Mouse (Mus musculus) left cerebral cortex, adult 9 months (tissue): ENCODE results near the gene Agr3.

ENCODE experiments used
- DNase-seq, 2 experiments: peaks; one replicate each; pipeline ENCODE4 v3.0.0; 2022; ENCODE audit warnings: low spot score in 2 of 2

The Agr3 gene

DNA sequence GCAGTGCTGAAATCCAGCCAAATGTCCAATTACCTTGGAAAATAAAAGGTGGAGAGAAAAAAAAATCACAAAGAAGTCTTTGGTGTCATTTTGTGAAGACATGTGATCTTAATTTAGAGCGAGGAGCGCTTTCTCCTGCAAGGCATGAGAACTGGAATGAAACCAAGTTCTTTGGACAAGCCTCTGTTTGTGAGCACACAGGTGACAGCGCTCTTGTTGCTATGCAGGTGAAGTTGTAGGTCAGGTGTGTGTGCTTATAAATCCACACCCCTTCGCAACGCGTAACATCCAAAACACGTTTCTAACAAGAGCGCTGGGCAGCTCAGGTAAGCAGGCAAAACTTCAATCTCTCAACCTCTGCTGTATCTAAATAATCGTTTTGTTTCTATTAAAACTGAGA lies at the start of gene Agr3:
Gene Agr3 (plus strand): TSS at position 219 of the 400 bp plus-strand sequence.
- DNase-seq = no peak

DNA sequence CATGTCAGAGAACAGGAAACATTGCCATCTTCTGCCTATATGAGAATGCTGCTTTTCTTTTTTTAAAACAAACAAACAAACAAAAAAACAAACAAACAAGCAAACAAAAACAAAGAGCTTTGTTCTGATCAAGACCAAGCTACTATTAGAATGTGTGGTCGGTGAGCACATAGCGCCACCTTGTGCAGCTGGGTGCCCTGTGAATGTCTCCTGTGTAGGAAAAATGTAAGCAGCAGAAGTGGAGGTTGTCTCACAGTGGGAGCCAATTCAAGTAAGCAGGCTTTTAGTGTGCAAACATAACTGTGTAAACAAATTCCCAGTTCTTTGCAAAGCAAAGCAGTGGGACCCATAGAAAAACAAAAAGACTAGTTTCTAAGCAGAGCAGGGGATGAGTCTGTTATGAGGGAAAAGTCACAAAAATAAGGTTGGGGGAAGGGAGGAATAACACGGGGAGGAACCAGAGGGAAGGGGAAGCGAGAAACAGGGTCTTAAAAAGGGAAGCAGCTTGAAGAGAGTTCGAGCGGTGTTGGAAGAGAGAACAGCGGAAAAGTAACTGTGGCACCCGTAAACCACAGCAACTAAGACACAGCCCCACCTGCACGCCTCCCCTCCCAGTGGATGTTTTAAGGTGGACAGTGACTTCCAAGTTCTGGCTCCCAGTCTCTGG lies 40.4 kb upstream of the Agr3 start:
- peak in 1 of 2 experiments; percentile 41 for DNase-seq

DNA sequence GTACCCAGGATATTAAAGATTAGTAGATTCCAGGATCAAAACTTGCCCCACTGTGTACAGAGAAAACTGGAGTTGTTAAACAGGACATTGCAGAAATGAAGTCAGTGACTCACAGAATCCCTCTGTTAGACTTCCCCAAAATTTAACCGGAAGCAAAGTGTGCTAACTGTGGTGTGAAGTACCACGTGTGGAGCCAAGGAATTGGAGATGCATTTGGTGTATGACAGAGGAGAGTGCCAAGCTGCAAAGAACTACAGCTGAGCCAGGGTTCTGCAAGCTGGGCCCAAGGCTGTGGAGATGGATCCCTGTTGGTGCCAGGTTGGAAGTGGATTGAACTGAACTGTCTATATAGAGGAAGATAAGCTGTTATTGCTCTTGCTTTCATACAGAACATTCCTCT lies 36.0 kb upstream of the Agr3 start:
- no peak for DNase-seq

DNA sequence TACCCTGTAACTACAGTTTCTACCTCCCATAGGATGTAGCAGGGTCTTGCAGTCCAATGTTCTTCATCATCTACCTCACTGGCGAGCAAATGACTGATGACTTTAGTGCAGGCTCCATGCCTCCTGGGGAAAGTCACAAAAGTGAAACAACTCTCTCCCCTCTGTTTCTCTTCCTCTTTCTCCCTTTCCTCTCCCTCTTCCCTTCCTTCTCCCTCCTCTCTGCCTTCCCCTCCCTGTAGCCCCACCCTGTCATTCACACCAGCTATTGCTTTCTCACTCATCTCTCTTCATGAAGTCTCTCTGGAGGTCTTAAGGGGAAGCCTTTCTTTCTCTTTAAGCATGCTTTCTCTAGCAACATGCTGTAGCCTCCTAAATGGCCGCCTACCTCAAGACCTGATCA lies 34.7 kb upstream of the Agr3 start:
- DNase-seq = no peak

DNA sequence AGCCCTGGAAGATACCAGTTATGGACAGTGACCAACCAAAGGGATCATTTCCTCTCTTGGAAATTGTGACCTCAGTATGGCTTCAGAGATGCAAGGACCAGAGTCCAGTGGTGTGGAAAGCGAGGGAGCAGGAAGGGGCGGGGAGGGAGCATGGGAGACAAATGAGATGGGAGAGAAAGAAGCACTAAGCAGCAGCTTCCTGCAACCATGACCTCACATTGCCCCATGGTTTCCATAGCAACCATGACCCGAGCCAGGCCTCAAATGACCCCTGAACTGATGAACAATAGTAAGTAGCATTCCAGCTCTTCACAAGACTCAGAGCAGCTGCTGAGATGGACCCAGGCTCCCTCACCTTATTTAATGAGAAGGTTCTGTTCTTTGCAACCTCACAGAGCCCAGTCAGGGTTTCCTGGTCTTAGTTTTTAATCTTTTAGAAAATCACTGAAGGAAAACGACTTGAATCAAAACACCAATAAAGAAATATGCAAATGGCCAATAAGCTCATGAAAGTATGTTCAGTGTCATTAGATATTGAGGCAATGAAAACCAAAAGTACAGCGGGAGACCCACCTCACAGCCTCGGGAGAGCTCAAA lies 31.0 kb upstream of the Agr3 start:
- no peak for DNase-seq

DNA sequence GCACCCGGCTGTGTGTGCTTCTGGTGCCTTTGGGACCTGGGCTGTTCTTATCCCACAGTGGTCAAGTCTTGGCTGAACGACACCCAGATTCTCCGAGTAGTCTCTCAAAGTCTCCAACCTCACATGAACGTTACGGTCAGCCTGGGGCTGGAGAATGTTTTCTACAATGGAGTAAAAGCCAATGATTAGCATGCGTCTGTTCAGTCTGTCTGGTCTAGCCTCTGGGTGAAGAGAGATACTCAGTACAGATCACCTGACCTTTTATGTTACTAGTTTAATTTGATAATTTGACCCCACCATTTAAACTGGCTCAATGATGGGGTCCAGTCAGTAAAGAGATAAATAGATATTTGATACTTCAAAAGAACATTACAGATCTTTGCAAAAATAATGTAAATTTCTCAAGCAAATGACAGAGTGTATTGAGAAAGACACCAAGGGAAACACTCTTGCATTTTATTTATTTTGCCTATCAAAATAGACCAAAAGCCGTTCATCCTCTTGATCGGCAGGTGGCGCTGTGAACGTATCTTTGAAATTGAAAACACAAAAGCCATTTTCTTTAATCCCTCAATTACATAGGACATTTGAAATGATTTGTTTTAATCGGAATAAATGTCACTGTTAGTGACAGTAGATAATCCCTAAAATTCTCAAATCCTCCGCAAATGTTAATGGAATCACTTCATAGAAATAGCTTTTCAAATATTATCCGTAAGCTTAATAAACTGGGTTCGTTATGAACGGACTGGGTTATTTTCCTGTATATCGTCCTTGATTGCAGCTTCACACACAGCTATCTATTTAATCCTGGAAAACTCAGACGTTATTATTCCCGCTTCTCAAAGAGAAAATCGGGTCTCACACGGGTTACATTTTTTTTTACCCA lies 29.3 kb upstream of the Agr3 start:
- DNase-seq = peak in 1 of 2 experiments; percentile 71

DNA sequence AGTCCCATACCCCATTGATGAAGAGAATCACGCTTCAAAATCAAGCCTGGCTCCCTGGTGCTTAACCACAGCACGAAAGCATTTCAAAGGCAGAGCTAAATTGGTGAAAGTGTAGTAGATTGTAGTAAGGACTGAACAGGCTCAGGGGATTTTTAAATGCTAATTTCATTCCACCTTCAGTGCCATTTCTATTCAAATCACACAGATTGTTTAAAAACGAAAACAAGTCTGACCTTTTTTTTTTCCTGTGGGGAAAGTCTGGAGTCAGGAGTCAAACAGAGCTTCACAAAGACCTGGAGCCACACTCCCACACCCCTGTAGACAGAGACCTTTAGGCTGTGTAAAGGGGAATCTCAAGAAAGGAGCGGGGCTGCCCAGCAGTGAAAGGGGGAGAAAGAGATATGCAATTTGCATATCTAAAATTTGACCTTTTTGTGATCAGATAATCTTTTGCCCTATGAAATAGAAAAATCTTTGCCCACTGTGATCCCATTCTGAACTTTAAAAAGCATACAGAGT lies 28.6 kb upstream of the Agr3 start:
- no peak for DNase-seq

DNA sequence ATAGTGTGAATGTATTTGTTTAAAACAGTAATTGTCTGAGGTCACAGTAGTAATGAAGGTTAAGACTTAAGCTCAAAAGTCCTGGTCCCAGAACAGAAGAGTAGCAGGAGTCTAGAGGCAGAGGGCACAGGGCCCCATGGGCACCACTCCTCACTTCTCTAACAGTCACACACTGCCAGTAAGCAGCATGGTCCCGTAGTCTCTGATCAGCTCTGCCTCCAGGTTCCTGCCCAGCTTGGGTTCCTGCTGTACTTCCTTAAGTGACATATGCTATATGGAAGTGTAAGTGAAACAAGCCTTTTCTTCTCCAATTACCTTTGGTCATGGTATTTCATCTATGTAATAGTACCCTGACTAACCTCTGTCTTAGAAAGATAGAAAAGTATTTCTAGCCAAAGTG lies 14.8 kb upstream of the Agr3 start:
- DNase-seq = no peak

DNA sequence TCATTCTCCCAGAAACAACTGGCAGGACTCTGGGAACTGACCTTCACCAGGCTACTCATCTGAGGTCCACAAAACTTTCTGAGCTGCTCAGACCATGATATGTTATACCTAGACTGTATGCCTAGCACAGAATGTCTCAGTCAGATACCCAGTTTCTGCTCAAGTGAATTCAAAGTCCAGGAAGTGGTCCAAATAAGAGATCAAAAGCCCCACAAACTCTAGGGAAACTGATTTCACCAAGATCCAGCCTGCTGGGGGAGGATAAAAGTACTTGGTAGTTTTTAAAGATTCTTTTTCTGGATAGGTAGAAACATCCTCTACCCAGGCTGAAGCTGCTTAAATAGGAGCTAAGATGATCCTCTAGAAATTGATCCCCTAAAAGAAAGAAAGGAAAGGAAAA lies 9.6 kb upstream of the Agr3 start:
- DNase-seq = no peak

DNA sequence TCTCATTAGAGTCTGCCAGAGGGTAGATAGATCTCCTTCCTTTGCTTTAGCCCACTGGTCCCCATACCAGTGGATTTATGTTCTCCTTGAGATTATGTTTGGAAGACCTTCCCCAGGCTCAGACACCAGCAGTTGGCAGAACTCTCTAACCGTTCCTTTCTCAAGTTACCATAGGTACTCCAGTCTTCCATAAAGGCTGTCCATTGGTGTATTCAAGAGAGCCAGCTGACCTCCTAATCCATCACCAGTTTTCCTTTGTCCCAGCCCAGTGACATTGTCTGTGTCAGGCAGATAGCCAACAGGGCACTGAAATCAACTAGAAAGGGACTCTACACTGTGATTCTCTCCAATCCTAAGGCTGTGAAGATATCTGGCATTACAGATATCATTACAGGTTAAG lies 9.0 kb upstream of the Agr3 start:
- no peak for DNase-seq

DNA sequence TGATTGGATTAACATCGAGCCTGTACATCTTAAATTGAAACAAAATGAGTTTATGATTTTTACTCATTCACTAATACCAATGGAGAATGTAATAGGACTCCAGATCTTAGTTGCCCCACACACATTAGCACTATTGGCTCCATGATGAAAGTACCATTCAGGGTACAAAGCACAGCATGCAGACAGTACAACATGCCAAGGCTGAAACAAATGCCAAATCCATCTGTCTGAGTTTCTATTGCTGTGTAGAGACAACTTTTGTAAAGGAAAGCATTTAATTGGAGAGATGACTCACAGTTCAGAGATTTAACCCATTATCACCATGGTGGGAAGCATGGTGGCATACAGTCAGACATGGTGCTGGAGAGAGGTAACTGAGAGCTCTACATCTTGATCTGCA lies 7.4 kb upstream of the Agr3 start:
- no peak for DNase-seq

DNA sequence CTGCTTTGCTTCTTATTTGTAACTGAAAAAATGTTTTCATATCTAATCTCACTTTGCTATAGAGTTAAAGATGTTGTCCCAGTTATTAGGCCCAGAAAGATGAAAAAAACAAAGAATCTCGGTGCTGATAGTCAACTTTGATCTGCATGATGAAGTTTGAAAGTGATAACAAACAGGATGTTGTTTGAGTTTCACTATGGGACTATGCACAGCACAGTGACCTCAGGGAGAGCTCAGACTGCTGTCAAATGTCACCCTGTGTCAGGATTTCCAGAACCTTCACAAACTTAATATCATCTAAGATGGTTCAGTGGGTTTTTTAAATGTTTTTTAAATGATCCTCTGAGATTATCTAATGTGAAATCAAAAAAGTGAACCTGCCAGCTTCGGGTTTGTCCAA lies 2.4 kb downstream of the Agr3 start:
- no peak for DNase-seq

DNA sequence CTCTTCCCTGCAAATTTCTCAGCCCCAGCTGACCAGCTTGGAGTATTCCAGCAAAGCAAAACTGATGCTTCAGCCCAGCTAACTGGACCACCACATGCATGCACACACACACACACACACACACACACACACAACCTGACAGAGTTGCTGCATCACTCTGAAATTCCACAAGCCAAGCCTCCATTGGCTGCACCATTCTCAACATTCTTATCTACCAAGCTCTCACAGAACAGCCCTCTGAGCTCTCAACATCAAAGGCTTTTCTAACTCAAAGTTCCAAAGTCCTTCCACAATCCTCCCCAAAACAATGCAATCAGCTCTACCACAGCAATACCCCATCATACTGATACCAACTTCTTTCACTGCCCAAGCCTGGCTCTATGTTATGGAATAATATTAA lies 7.4 kb downstream of the Agr3 start:
- DNase-seq = no peak

DNA sequence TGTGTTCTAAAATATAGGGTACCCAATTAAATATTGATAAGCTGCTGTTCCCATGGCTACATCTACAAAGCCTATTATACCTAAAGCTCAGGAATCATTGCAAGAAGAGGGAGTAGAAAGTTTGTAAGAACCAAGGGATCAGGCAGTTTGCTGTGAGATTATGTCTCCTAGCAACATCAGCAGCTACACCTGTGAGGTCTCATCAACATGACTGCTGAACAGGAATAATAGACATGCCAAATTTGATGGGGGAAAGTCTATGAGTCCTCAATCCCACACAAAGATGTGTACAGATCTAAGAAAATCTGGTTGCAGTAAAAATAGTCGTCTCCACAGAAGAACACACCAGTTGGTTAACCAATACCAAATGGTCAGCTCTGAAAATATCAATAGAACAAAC lies 26.3 kb downstream of the Agr3 start:
- DNase-seq = no peak

DNA sequence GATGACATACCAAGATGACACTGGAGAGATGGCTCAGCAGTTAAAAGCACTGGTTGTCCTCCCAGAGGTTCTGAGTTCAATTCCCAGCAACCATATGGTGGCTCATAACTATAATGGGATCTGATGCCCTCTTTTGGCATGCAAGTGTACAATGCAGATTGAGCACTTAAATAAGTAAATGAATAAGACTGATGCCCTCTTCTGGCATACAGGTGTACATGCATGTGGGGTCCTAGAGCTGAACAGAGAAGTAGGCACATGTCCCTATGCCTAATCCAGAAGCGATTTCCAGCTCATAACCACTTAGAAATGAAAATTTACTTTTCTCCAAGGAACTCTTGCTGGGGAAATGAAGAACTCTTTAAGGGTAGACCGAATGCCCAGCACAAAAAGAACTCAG lies 31.8 kb downstream of the Agr3 start:
- no peak for DNase-seq

DNA sequence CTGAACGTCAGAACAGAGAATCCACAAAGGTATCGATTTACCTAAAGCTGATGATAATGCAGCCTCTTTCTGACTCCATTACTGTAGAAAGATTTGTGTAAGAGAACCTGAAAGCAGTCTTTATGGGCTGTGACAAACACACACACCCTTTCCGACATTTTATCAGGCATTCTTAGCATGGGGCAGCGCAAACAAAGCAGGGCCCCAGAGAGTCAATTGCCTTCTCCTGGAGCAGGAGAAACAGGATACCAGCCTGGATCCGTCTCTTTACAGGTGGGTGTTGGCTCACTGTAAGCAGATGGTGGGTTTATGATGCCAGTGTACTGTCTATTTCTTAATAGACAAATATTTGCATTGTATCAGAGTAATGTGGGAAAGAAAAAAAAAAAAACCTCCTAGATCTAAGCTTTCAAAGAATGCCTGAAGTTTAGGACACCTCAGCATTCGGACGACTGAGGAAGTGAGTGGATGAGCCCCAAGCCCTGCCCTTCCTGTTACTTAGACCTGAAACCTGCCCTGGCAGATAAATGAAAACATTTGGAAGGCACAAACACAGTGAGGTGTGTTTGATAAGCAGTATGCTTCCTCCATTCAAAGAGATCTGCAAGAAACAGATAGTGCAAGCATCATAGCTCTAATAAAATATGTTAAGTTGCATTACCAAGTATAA lies 40.8 kb downstream of the Agr3 start:
- no peak for DNase-seq

DNA sequence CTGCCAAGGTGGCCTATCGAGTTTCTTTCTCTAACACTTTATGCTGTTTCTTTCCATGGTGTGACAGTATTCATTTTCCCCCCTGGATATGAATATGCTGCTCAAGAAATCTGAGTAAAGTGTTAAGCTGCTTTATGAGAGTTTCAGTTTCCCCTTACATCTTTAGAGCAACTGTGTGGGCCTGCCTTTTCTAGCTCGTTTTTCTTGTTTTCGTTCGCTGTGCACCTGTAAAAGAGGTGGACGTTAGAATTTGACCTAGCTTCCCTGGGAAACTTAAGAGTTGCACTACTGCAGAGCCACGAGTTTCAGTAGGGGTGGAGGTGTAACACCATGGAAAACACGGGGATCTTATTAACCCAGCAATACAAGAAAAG lies 41.3 kb downstream of the Agr3 start:
- no peak for DNase-seq

DNA sequence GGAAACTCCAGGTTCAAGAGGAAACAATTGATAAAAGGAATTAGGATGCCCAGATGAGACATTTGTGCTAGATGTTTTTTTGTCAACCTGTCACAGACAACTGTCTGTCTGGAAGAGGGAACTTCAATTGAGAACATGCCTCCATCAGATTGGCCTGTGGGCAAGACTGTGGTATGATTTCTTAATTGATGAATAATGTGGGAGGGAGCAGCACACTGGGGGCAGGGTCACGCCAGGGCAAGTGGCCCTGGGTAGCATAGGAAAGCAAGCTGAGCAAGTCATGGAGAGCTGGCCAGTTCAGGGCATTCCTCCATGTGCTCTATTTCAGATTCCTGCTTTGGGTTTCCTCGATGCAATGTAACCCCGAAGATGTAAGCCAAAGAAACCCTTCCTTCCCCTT lies 50.5 kb downstream of the Agr3 start:
- no peak for DNase-seq

DNA sequence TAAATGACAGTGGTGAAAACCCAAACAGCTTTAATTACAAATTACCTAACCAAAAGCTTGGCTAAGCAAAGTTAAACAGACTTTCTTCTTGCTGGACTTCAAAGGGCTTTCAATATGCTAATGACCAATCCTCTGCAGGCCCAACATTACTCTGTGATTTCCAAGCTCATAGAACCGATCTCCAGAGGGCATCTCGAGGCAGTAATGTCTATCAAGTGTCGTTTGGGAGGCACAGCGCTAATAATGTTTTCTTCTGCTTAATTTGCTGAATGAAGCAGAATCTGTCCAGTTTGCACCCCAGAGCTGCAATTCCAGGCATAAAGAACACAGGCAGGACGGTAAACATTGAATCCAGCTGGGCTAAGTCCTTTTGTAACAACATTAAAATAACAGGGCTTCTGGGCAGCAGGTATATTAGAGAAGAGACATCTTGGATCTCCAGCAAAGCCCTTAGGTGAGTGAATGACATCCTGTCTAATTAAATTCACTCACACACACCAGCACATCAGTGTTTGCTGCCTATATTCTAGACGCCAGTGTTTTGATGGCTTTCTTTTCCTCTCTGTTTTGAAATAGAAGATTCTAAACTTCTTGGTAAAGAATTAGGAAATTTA lies 52.3 kb downstream of the Agr3 start:
- no peak for DNase-seq

DNA sequence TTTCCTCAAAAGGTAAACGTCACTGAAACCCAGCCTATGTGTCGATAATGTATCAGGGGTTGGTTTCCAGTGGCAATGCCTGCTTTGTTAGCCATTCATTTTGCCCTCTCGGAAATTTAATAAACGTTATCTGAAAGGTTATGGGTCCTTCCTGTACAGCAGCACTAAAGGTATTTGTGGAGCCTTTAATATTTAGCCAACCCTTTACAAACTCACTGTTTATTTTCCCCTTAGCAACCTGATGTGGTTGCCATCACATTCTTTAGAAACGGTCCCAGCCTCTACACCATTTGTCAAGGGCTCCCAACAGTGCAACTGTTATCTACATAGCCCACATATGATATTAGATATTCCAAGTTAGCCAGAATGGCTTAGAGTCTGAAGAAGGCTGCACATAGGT lies 54.2 kb downstream of the Agr3 start:
- DNase-seq = no peak

DNA sequence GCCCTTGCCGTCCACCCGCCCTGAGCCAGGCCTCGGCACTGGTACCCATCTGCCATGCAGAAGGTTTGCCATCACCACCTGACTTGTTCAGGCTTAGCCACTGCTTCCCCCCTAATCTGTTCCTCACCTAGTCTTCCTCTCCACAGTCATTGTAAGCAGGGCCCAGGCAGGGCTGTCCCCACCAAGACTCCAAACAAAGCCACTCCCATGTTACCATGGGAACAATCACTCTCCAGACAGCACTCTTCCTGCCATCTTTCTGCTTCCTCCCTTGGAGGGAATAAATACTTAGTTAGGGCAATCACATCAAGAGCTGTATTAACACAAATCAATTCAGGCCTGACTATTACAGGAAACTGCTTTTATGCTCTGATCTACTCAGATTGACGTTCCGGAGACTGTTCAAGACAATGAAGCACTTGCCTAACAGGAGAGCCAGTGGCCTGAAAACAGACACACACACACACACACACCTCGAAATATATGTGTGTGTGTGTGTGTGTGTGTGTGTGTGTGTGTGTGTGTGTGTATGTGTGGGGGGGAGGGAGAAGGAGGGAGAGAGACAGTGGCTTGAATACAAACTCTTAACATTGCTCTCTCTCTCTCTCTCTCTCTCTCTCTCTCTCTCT lies 56.4 kb downstream of the Agr3 start:
- no peak for DNase-seq
